Mouse (Mus musculus) kidney, postnatal 14 days (tissue): ENCODE data around the gene Lrfn5.

Experiments used
- DNase-seq: peaks from one replicate; pipeline ENCODE4 v3.0.0; 2022; ENCODE audit warnings: mixed read lengths

The Lrfn5 gene

GRCm38 (mm10) chr12:61522829-61523370 lies at the start of gene Lrfn5:
TSS of gene Lrfn5 (plus strand) at chr12:61523150.
- peak; percentile 32 for DNase-seq

DNA sequence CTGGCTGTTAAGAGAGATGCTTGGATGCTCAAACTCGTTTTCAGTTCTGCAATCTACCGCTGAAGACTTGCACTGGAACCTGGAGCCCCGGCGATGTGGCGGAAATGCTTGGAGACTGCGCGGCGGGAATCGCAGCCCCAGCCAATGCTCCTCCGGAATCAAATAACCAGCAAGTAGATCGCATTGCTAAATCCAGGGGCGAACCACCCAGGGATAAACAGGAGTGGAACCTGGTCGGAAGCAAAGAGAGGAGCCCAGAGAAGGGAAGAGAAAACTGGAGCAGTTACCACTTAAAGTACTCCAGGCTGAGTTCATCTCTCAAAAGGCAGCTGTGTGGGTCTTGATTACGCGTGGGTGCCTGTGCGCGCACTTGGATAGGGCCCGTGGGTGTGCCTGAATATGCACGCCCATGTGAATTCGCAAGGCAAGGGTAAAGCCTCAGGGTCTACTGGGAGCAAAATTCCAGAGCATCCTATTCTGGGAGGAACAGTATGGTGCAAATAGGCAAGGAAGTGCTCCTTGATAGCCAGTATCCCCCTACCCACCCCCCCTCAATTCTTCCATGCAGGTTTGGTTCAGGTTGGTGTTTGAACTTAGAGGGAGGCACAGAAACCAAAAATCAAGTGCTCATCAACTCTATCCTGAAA lies 1.3 kb upstream of the Lrfn5 start:
- DNase-seq = no peak

GRCm38 (mm10) chr12:61522148-61522828 lies 662 bp upstream of the Lrfn5 start:
- DNase-seq = no peak

GRCm38 (mm10) chr12:61523631-61524182 lies 757 bp downstream of the Lrfn5 start:
- DNase-seq = no peak

DNA sequence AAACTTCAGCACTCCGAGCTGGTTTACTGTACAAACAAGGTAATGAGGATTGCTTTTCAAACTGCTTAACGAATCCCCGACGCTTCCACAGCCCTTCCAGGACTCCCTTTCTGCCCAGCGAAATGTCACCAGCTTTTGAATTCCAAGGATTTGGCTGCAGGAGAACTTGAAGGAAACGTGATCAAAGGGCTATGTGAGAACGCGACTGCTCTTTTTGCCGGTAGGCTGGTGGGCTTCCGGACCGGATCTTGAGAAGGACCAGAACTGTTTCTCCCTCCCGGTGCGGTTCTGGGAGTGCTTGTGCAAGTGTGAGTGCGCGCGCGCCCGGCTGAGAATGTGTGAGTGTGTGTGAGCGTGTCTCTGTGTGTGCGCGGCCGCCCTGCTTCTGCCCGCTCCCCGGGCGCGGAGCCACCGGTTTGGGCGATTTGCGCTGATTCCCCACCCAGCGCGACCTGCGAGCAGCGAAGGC lies 1.3 kb downstream of the Lrfn5 start:
- no peak for DNase-seq

GRCm38 (mm10) chr12:61526199-61526598 lies 3.2 kb downstream of the Lrfn5 start:
- DNase-seq = no peak

DNA sequence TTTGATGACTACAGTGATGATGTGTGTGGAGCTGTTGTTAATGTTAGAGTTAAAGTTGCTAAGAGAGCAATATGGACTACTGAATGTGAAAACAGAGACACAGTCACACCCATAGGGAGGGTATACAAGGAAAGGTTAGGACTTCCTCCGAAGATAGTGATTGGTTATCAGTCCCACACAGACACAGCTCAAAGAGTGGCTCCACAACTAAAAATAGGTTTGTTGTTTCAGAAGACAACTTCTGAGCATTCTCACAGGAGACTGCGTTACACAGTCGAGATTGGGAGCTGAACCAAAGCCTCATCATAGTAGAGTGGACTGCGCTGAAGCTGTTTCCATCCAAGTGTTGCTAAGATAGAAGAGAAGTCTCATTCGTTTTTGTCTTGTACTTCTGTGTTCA lies 57.0 kb downstream of the Lrfn5 start:
- no peak for DNase-seq

- DNase-seq = no peak
Measured at GRCm38 (mm10) chr12:61600305-61600704, 77.4 kb downstream of the Lrfn5 start.

DNA sequence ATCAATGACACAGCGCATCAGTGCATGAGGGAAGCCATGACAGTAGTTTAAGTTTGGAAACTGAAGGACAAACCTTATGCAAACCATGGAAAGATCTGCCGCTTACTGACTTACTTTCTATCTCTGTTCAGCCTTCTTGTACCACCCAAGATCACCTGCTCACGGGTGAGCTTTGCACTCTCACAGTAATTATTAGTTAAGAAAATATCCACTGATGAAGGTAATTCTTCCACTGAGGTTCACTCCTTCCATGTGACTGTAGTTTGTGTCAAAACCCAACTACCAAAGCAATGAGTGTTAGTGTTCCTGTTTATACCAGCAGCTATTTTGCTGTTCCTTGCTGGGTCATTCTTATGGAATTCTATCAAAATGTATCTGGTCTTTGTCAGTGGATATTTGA lies 84.9 kb downstream of the Lrfn5 start:
- DNase-seq = no peak

DNA sequence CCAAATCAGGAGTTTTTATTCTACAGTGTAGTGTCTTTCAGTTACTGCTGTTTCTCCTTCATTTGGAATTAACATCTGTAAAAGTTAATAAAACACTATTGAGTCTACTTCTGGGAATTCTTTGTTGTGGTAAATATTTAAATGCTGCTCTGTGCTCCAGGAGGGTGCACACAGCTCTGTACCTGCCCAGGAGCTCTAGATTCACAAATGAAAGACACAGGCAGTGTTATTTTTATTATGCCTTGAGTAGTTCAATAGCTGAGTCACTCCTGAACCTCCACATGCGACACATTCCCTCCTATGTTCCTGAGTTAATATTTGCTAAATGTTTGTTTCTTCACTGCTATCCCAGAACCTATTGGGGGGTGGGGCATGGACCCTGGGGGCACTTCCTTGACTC lies 87.1 kb downstream of the Lrfn5 start:
- no peak for DNase-seq

DNA sequence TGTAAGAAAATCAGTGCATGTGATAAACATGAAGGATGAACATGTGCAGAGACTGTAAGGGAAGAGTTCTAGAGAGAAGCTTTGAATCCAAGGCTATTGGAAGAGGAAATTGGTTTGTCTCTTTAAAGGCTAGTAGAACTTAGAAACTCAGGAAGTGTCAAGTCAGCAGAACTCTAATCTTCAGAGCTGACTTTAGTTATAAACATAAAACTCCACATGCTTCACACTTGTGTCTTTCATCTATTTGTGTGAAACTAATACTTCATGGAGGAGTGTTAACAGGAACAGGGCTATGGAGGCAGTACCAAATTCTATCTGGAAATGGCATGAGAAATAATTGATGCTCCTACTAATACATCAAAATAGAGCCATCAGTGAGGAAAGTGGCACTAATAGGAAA lies 101.6 kb downstream of the Lrfn5 start:
- no peak for DNase-seq

DNA sequence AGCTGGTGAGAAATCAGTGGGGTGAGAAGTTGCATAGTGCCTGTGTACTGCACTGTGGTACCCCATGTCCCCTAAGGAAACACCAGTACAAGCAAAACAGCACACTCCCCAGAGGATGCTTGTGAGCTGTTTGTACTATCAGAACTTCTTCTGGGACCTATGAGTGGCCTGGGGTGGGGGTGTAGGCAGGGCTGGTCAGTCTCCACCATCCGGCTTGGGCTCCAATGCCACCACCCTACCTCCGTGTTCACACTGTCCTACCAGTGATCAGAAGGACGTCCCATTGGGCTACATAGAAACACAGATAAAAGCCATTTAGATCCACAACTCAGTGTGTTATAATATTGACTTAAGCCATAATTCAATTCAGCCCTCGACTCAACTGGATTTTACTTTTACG lies 131.4 kb downstream of the Lrfn5 start:
- no peak for DNase-seq

DNA sequence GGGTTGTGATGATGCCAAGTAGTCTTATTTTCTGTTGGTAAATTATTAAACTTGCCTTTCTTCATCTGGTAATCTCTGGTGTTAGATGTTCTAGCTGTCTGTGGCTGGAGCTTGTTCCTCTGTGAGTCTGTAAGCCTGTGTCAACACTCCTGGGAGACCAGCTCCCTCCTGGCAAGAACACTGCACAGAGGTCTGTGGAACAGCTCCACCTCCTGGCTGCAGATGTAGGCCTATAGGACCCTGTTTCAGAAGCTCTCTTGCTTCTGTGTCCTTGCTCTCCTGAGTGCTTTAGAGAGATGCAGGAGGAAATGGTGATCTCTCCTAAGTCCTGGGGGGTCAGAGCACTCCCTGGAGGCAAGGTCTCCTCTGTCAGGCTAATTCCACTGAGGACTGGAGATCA lies 200.2 kb downstream of the Lrfn5 start:
- no peak for DNase-seq

DNA sequence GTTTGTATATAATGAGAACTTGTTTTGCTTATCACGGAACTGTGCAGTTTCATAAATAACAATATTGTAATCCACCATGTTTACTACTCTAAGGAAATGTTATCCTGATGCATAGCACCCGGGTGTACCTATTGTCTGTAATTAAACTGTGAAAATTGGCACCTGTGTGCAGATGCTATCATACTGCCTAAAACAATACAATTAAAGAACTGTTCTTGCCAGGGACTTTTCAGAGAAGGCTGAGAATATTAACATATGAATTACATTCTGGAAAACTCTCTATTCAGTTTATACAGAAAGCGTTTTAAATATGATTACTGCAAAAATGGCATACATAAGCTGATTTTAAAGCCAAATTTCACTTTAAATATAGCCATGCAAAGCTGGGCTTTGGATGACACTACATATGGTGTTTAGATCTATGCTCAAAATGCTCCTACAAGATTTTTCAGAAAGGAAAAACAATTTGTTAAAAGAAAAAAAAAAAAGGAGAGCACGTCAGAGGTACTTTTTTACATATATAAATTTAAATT lies 284.2 kb downstream of the Lrfn5 start:
- DNase-seq = no peak

DNA sequence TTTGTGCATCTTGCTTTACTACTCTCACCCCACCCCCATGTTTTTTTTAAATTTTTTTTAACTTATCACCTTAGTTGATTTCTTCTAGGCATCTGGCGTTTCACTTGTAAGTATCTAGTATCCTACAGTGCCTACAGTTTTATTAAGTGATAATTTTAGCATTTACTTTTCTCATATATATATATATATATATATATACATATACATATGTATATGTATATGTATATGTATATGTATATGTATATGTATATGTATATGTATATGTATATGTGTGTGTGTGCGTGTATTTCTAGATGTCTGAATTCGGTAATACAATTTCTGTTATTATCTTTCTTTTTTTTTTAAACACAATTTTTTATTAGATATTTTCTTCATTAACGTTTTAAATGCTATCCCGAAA lies 300.7 kb downstream of the Lrfn5 start:
- no peak for DNase-seq

DNA sequence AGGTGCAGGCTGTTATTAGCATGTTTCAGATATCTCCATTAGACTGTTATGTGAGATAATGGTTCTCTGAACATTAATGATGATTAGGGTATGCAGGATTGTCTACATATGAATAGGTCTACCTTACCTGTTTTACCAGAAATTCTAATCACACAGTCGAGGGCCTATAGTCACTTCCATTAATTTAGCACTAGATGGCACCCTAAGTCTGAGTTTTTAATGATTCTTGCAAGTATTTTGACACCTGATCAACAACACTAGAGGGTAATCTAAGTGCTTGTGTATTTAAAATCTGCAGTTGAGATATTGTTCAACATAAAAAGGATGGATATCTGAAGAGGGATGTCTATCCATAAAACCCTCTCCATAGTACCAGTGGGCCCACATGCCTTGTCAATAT lies 303.4 kb downstream of the Lrfn5 start:
- no peak for DNase-seq

GRCm38 (mm10) chr12:61842599-61843291 lies 319.8 kb downstream of the Lrfn5 start:
- no peak for DNase-seq

DNA sequence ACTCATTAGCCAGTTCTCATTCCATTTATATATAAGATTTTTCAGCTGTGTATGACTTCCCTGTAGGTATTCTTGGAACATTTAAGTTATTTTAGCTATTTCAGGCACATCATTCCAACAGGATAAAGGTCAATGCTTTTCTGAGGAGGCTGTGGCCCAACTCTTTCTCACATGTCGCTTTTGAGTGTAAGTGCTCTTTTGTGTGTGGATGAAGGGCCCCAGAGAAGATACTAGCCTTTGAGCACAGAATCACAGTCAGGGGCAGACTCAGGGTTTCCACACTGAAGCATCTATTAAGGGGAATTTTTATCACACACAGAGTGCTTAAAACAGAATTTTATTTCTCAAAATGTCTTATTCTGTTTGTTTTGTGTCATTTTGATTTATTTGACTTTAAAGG lies 331.2 kb downstream of the Lrfn5 start:
- DNase-seq = no peak
